Mouse (Mus musculus) T-cell, adult 66 days (primary cell): ENCODE data around the gene S1pr1. TPM values are rescaled to one million over a fixed set of nuclear protein-coding genes. Genes with fewer than 3 reads are reported as not detected.

Source experiments
- total RNA-seq, 2 experiments: library from RNA; stranded (reverse); gene quantifications; 3 replicates in 1 of 2; 4 replicates in 1 of 2; pipeline ENCODE4 v1.2.4; 2023

Gene S1pr1
- 100 to 1,000 TPM; 376 to 423 TPM for total RNA-seq

GRCm38 (mm10) chr3:115714671-115715651 is at the start of gene S1pr1:
Gene S1pr1 (minus strand): TSS chr3:115715072.

Other genes starting within 250 kb of the S1pr1 start
- gene Dph5, start 172.8 kb upstream of the S1pr1 start, total RNA-seq, result 10 to 100 TPM; 66.6 to 67.9 TPM